16 mouse cellular contexts compared by ENCODE assay signal in genomic region chr8:123700399-123701070, GRCm38 (mm10). TPM values are rescaled to one million over a fixed set of nuclear protein-coding genes. Genes with fewer than 3 reads are reported as not detected.
DNase-seq lines count a peak whose midpoint lies in the region; ATAC-seq and TF ChIP-seq lines count a peak whose summit lies in the region.
"Had no signal": no experiment of that assay in that cellular context is flagged by ENCODE, and none has a peak within 500 bp of the region (broad histone marks: within the 10 kb centered on the region; RNA-seq: fewer than 3 reads in every experiment).

No protein-coding gene starts in this region.

- ATAC-seq in hindbrain, embryonic 14.5 days (ENCODE audit: low FRiP score) = no peak
- peak; percentile 6; the same call in 1 of the 2 replicates for ATAC-seq in lung, postnatal 0 days
- no peak for ATAC-seq in embryonic facial prominence, embryonic 12.5 days (ENCODE audit: insufficient number of reproducible peaks, insufficient read depth, low FRiP score, low TSS enrichment)
- ATAC-seq in limb, embryonic 14.5 days (ENCODE audit: low FRiP score, low read depth) = peak; percentile 66
- ATAC-seq in megakaryocyte-erythroid progenitor cell, adult 5-6 weeks (replicated peaks; ENCODE audit: low FRiP score, low TSS enrichment, poor library complexity, severe bottlenecking) = no peak
- ATAC-seq: intestine, postnatal 0 days had no signal

- H3K4me1 ChIP-seq in hindbrain, embryonic 10.5 days (replicated peaks) = peaks cover 40% of the 10 kb centered on the region
- H3K4me1 ChIP-seq in hindbrain, embryonic 14.5 days (replicated peaks; ENCODE audit: control insufficient read depth, insufficient read depth, low read length) = no peaks in the 10 kb centered on the region
- no peaks in the 10 kb centered on the region for H3K4me1 ChIP-seq in lung, postnatal 0 days (ENCODE audit: insufficient read depth, low read depth, low read length)
- peaks cover 2% of the 10 kb centered on the region; the same call in 1 of the 2 replicates for H3K4me1 ChIP-seq in lung, adult 2 months (ENCODE audit: control insufficient read depth, insufficient read depth, low read length)
- H3K4me1 ChIP-seq in embryonic facial prominence, embryonic 12.5 days = peaks cover 34% of the 10 kb centered on the region
- peaks cover 12% of the 10 kb centered on the region for H3K4me1 ChIP-seq in limb, embryonic 14.5 days (ENCODE audit: control insufficient read depth, insufficient read depth, low read length)
- H3K4me1 ChIP-seq: midbrain, embryonic 12.5 days had no signal

- H3K4me2 ChIP-seq in hindbrain, embryonic 14.5 days (replicated peaks) = no peak overlapping the region
- no peak overlapping the region for H3K4me2 ChIP-seq in lung, postnatal 0 days (replicated peaks; ENCODE audit: low read depth, low read length)
- H3K4me2 ChIP-seq in embryonic facial prominence, embryonic 12.5 days (replicated peaks) = peak overlapping the region; percentile 25
- H3K4me2 ChIP-seq in limb, embryonic 14.5 days (replicated peaks; ENCODE audit: low read depth, low read length, severe bottlenecking) = no peak overlapping the region
- H3K4me2 ChIP-seq: heart, embryonic 13.5 days; liver, embryonic 13.5 days; midbrain, embryonic 12.5 days had no signal

- H3K27me3 ChIP-seq in hindbrain, embryonic 10.5 days (ENCODE audit: insufficient read depth, poor library complexity, severe bottlenecking) = no peaks in the 10 kb centered on the region
- H3K27me3 ChIP-seq in hindbrain, embryonic 14.5 days (ENCODE audit: control insufficient read depth, insufficient read depth, low read length) = no peaks in the 10 kb centered on the region
- H3K27me3 ChIP-seq in lung, postnatal 0 days (replicated peaks; ENCODE audit: insufficient read depth, low read length) = no peaks in the 10 kb centered on the region
- no peaks in the 10 kb centered on the region for H3K27me3 ChIP-seq in embryonic facial prominence, embryonic 12.5 days
- no peaks in the 10 kb centered on the region for H3K27me3 ChIP-seq in limb, embryonic 14.5 days (ENCODE audit: control insufficient read depth, insufficient read depth, low read length)
- H3K27me3 ChIP-seq: heart, embryonic 13.5 days; liver, embryonic 13.5 days; midbrain, embryonic 12.5 days had no signal

- TF ChIP-seq POLR2A in lung, adult 2 months (IDR thresholded peaks at IDR 0.05; ENCODE audit: borderline replicate concordance, extremely low read depth, low read depth, low read length) = no peak
- TF ChIP-seq POLR2A in limb, embryonic 14.5 days (IDR thresholded peaks at IDR 0.05; ENCODE audit: borderline replicate concordance, extremely low read depth, insufficient read depth, insufficient read length) = no peak

- peak; percentile 31 for DNase-seq in hindbrain, embryonic 10.5 days (ENCODE audit: low spot score)
- no peak for DNase-seq in hindbrain, embryonic 14.5 days (ENCODE audit: low spot score)
- no peak for DNase-seq in lung, postnatal 0 days (ENCODE audit: low spot score)
- DNase-seq in lung, adult 2 months = no peak
- peak; percentile 14 for DNase-seq in limb, embryonic 14.5 days (ENCODE audit: low spot score)
- DNase-seq in urinary bladder, postnatal 14 days (ENCODE audit: low spot score) = no peak
- DNase-seq: B cell, adult 2 months; cerebellum, adult 18-20 months; gastrocnemius, postnatal 25 days; liver, embryonic 13.5 days; thymus, adult 2 months had no signal

- H3K36me3 ChIP-seq in hindbrain, embryonic 10.5 days = no peaks in the 10 kb centered on the region
- no peaks in the 10 kb centered on the region for H3K36me3 ChIP-seq in hindbrain, embryonic 14.5 days (replicated peaks; ENCODE audit: control insufficient read depth, insufficient read depth)
- no peaks in the 10 kb centered on the region for H3K36me3 ChIP-seq in lung, postnatal 0 days (ENCODE audit: insufficient read depth, low read length)
- H3K36me3 ChIP-seq in embryonic facial prominence, embryonic 12.5 days = no peaks in the 10 kb centered on the region
- H3K36me3 ChIP-seq in limb, embryonic 14.5 days (ENCODE audit: control insufficient read depth, insufficient read depth, low read length) = no peaks in the 10 kb centered on the region
- H3K36me3 ChIP-seq: heart, embryonic 13.5 days; liver, embryonic 13.5 days; midbrain, embryonic 12.5 days had no signal

- TF ChIP-seq EP300 in lung, postnatal 0 days (IDR thresholded peaks at IDR 0.05) = no peak

- H3K27ac ChIP-seq in hindbrain, embryonic 10.5 days = peak overlapping the region; percentile 45; the same call in 1 of the 2 replicates
- no peak overlapping the region for H3K27ac ChIP-seq in hindbrain, embryonic 14.5 days
- H3K27ac ChIP-seq in lung, postnatal 0 days (ENCODE audit: low read length) = no peak overlapping the region
- H3K27ac ChIP-seq in embryonic facial prominence, embryonic 12.5 days = peak overlapping the region; percentile 46; the same call in 1 of the 2 replicates
- no peak overlapping the region for H3K27ac ChIP-seq in limb, embryonic 14.5 days (replicated peaks; ENCODE audit: low read depth, low read length)
- H3K27ac ChIP-seq: liver, embryonic 13.5 days; midbrain, embryonic 12.5 days had no signal

- no peak for TF ChIP-seq CTCF in lung, postnatal 0 days (IDR thresholded peaks at IDR 0.05)
- TF ChIP-seq CTCF in lung, adult 2 months (IDR thresholded peaks at IDR 0.05; ENCODE audit: insufficient read depth, low read length) = no peak

- 57% methylated on average over 12 of the region's 12 CpGs for WGBS in hindbrain, embryonic 10.5 days
- WGBS in hindbrain, embryonic 14.5 days = 76% methylated on average over 12 of the region's 12 CpGs
- WGBS in lung, postnatal 0 days = 52% methylated on average over 12 of the region's 12 CpGs
- WGBS in lung, adult 2 months = 60% methylated on average over 12 of the region's 12 CpGs
- 14% methylated on average over 12 of the region's 12 CpGs for WGBS in embryonic facial prominence, embryonic 12.5 days
- WGBS in limb, embryonic 14.5 days = 31% methylated on average over 12 of the region's 12 CpGs

- no peak overlapping the region for H3K9ac ChIP-seq in hindbrain, embryonic 14.5 days
- H3K9ac ChIP-seq in lung, postnatal 0 days (replicated peaks; ENCODE audit: low read depth) = no peak overlapping the region
- no peak overlapping the region for H3K9ac ChIP-seq in embryonic facial prominence, embryonic 12.5 days
- H3K9ac ChIP-seq in limb, embryonic 14.5 days (ENCODE audit: low read depth, low read length, severe bottlenecking) = no peak overlapping the region
- H3K9ac ChIP-seq: heart, embryonic 13.5 days; liver, embryonic 13.5 days; midbrain, embryonic 12.5 days had no signal

- H3K4me3 ChIP-seq in hindbrain, embryonic 10.5 days = no peak overlapping the region
- H3K4me3 ChIP-seq in hindbrain, embryonic 14.5 days (replicated peaks; ENCODE audit: low read length) = no peak overlapping the region
- no peak overlapping the region for H3K4me3 ChIP-seq in lung, postnatal 0 days (ENCODE audit: low read depth, low read length)
- no peak overlapping the region for H3K4me3 ChIP-seq in lung, adult 2 months (replicated peaks; ENCODE audit: extremely low read depth, low read depth, low read length)
- H3K4me3 ChIP-seq in embryonic facial prominence, embryonic 12.5 days = no peak overlapping the region
- no peak overlapping the region for H3K4me3 ChIP-seq in limb, embryonic 14.5 days (replicated peaks; ENCODE audit: low read length)
- H3K4me3 ChIP-seq: heart, embryonic 13.5 days; liver, embryonic 13.5 days; midbrain, embryonic 12.5 days had no signal

- no peaks in the 10 kb centered on the region for H3K9me3 ChIP-seq in hindbrain, embryonic 10.5 days
- H3K9me3 ChIP-seq in hindbrain, embryonic 14.5 days (ENCODE audit: control insufficient read depth, low read length) = no peaks in the 10 kb centered on the region
- H3K9me3 ChIP-seq in lung, postnatal 0 days (ENCODE audit: low read length) = no peaks in the 10 kb centered on the region
- H3K9me3 ChIP-seq in embryonic facial prominence, embryonic 12.5 days = no peaks in the 10 kb centered on the region
- H3K9me3 ChIP-seq in limb, embryonic 14.5 days (ENCODE audit: control insufficient read depth, low read length) = no peaks in the 10 kb centered on the region
- H3K9me3 ChIP-seq: heart, embryonic 13.5 days; liver, embryonic 13.5 days; midbrain, embryonic 12.5 days had no signal

RNA-seq across cellular contexts. Expression of gene Rhou, which starts 46.8 kb away (rescaled TPM):
- polyA plus RNA-seq in hindbrain, embryonic 10.5 days (2016; fragmentation: Nextera tagmentation; extraction: Ambion mirVana) = 6.7 and 7.5 TPM in 2 replicates
- 14.3 and 14.9 TPM in 2 replicates for polyA plus RNA-seq in hindbrain, embryonic 14.5 days (2014; fragmentation: Nextera tagmentation; extraction: Ambion mirVana)
- polyA plus RNA-seq in lung, postnatal 0 days (2015; fragmentation: Nextera tagmentation; extraction: Ambion mirVana) = 5.8 and 8.7 TPM in 2 replicates
- 5.0 and 8.0 TPM in 2 replicates for polyA plus RNA-seq in lung, adult 2 months (2012; rRNA removed)
- polyA plus RNA-seq in embryonic facial prominence, embryonic 12.5 days (2016; fragmentation: Nextera tagmentation; extraction: Ambion mirVana) = 9.1 and 10.0 TPM in 2 replicates
- 20.3 and 21.2 TPM in 2 replicates for polyA plus RNA-seq in limb, embryonic 14.5 days (2012; rRNA removed)
- 11.0 and 12.9 TPM in 2 replicates for polyA plus RNA-seq in limb, embryonic 14.5 days (2014; fragmentation: Nextera tagmentation; extraction: Ambion mirVana)
- total RNA-seq in megakaryocyte-erythroid progenitor cell, adult 5-6 weeks (2014; fragmentation: Nextera tagmentation) = 0.25 TPM in 1 of 2 replicates, not detected in the other
- 0.05 TPM in 1 of 2 replicates, not detected in the other for total RNA-seq in megakaryocyte-erythroid progenitor cell, adult 5-6 weeks (2017)

Comparison
In these comparisons a context has a peak if more than half of its experiments do, and no peak if none do; other contexts are left out.
1. DNase-seq: peak in hindbrain, embryonic 10.5 days (single experiment) and limb, embryonic 14.5 days (single experiment); none in hindbrain, embryonic 14.5 days (single experiment), lung, postnatal 0 days (single experiment), lung, adult 2 months (single experiment) and urinary bladder, postnatal 14 days (single experiment).
2. H3K27ac ChIP-seq: peak in hindbrain, embryonic 10.5 days (single experiment) and embryonic facial prominence, embryonic 12.5 days (single experiment); none in hindbrain, embryonic 14.5 days (single experiment), lung, postnatal 0 days (single experiment) and limb, embryonic 14.5 days (single experiment).
3. ATAC-seq: peak in lung, postnatal 0 days (single experiment) and limb, embryonic 14.5 days (single experiment); none in hindbrain, embryonic 14.5 days (single experiment), embryonic facial prominence, embryonic 12.5 days (single experiment) and megakaryocyte-erythroid progenitor cell, adult 5-6 weeks (single experiment).